Mouse (Mus musculus) forebrain, embryonic 15.5 days (tissue): ENCODE results near the gene Sptb. TPM values are rescaled to one million over a fixed set of nuclear protein-coding genes. Genes with fewer than 3 reads are reported as not detected.

ENCODE experiments used
- ATAC-seq: fragments of 200-750 bp; cut with Nextera tagmentation; replicated peaks from 2 replicates; pipeline ENCODE4 v1.8.0; 2017; ENCODE audit warnings: mild to moderate bottlenecking, moderate TSS enrichment, moderate library complexity
- H3K27ac ChIP-seq: fragments of 300-500 bp; sonication (generic); replicated peaks from 2 replicates; pipeline ENCODE4 v1.5.1; 2015; ENCODE audit warnings: mild to moderate bottlenecking, inconsistent platforms
- H3K27me3 ChIP-seq: fragments of 300-500 bp; sonication (generic); 2 replicates; pipeline ENCODE4 v1.6.1; 2015; ENCODE audit warnings: inconsistent platforms
- H3K36me3 ChIP-seq: fragments of 300-500 bp; sonication (generic); 2 replicates; pipeline ENCODE4 v1.6.1; 2015; ENCODE audit warnings: mild to moderate bottlenecking, inconsistent platforms
- H3K4me1 ChIP-seq: fragments of 300-500 bp; sonication (generic); 2 replicates; pipeline ENCODE4 v1.6.1; 2015; ENCODE audit warnings: inconsistent platforms
- H3K4me2 ChIP-seq: fragments of 300-500 bp; sonication (generic); replicated peaks from 2 replicates; pipeline ENCODE4 v1.6.1; 2015; ENCODE audit warnings: mild to moderate bottlenecking, inconsistent platforms
- H3K4me3 ChIP-seq: fragments of 300-500 bp; sonication (generic); 2 replicates; pipeline ENCODE4 v1.5.1; 2015; ENCODE audit warnings: mild to moderate bottlenecking, inconsistent platforms
- H3K9ac ChIP-seq: fragments of 300-500 bp; sonication (generic); replicated peaks from 2 replicates; pipeline ENCODE4 v1.6.1; 2015; ENCODE audit warnings: mild to moderate bottlenecking, inconsistent platforms
- H3K9me3 ChIP-seq: fragments of 300-500 bp; sonication (generic); 2 replicates; pipeline ENCODE4 v1.6.1; 2016; ENCODE audit warnings: inconsistent platforms
- WGBS: fragments of 180-500 bp; shearing (Covaris S2); methylation state at CpG from one replicate; pipeline ENCODE4 v1.1.7; 2015; ENCODE audit warnings: mixed read lengths; 5-methylcytosine and 5-hydroxymethylcytosine counted together
- polyA plus RNA-seq: library from polyadenylated mRNA; unstranded; fragments of >200 nt; fragmentation: Nextera tagmentation; extraction: Ambion mirVana; gene quantifications from 2 replicates; pipeline ENCODE4 v1.2.1, GENCODE M21; 2015

The Sptb gene
- 1.1 and 1.2 TPM in 2 replicates for polyA plus RNA-seq

DNA sequence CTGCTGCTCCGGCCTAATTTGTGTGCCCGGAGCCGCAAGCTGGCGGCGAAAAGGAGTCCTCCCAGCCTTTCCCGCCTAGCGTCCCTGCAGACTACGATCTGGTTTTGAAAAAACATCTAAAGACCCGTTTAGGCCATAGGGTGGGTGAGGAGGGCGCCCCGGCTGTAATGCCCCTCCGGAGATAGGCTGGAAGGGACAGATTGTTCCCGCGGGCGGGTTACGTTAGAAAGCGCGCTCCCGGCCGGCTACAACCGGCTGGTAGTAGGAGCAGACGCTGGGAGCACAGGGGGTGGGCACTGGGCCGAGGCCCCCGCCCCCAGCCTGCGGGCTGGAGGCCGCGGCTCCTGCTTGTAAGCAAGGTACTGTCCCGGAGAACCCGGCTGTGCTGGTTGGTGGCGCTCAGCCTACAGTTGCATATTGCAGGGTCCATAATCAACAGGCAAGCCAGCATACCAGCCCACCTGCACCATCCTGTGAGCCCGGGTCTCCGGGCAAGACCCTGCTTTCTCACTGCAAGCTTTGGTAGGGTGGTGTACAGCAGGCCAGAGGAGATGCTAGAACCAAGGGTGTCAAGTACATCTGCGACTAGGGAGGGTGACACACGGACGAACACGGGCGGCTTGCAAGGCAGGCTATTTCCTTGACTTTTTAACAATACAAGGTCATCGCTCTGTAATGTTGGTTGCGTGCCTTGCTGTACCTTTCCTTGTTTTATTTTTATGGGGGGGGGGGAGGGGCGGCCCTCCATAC is at the start of gene Sptb:
Gene Sptb, minus strand, starts transcription at position 197 of the 750 bp plus-strand sequence.
- Histone ChIP-seq H3K27ac (no peak within 1 kb of the TSS), H3K4me2 (peak within 1 kb of the TSS; percentile 100), H3K9ac (peak within 1 kb of the TSS; percentile 77), H3K4me3 (peak within 1 kb of the TSS; percentile 87), H3K9me3 (no peaks in the 10 kb centered on the region), H3K27me3 (peaks cover 37% of the 10 kb centered on the region), H3K4me1 (peaks cover 15% of the 10 kb centered on the region), H3K36me3 (no peaks in the 10 kb centered on the region)
- WGBS, result 1% methylated on average over 40 of the region's 40 CpGs
- peak; percentile 81 for ATAC-seq

DNA sequence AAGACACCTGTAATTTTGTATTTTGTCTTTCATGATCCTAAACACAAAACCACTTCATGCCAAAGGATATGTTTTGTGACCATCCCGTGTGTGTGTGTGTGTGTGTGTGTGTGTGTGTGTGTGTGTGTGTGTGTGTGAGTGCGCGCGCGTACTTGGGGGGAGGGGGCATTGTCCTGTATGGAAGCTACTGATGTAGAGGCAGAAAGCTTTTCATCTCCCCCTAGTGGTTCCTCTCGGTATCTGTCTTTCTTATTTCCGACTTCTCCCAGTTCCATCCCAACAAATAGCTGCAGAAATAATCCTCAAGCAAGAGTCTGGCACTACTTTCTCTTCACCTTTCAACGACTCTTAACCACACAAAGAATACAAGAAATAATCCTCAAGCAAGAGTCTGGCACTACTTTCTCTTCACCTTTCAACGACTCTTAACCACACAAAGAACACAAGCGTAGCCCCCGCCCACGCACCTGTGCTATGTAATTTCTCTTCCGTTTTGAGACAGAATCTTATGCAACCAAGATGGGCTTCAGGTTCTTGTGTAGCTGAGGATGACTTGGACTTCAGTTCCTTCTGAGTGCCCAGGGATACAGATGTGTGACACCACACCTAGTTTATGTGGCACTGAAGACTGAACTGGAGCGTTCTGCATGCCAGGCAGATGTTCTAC is 42.4 kb upstream of the Sptb start:
- Histone ChIP-seq H3K4me3 (no peak overlapping the region), H3K4me1 (no peaks in the 10 kb centered on the region), H3K4me2 (no peak overlapping the region), H3K36me3 (no peaks in the 10 kb centered on the region), H3K9me3 (no peaks in the 10 kb centered on the region), H3K9ac (no peak overlapping the region), H3K27me3 (no peaks in the 10 kb centered on the region), H3K27ac (no peak overlapping the region)
- WGBS, result 40% methylated on average over 14 of the region's 14 CpGs
- ATAC-seq, result peak; percentile 46; the same call in 1 of the 2 replicates

DNA sequence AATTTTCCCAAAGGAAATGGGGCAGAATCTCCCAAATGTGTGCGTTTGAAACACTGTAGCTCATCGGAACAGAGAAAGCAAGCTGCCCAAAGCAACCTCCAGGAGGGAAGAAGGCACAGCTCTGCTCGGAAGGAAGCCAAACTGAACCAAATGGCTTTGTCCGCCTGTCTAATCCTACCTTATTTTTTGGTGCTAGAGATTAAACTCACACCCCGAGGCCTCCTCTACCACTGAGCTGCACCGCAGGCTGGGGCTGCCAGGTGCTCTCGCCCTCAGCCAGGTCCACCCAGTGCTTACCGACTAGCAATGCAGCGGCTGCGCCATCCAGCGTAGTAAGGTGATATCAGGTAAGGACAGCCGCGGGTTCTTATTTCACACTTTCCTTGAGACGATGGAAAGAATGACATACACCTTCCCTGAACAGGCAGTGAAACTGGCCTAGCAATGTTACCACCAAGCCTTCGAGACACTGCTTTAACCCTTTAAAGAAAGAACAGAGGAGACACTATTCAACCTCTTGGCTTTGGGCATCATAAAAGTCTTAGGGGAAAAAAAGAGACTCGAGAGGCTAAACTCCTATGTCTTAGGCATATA is 40.6 kb upstream of the Sptb start:
- 83% methylated on average over 16 of the region's 16 CpGs for WGBS
- ATAC-seq, result no peak
- H3K9me3 ChIP-seq, result no peaks in the 10 kb centered on the region
- no peak overlapping the region for H3K27ac ChIP-seq
- H3K36me3 ChIP-seq, result no peaks in the 10 kb centered on the region
- H3K27me3 ChIP-seq, result no peaks in the 10 kb centered on the region
- no peak overlapping the region for H3K4me2 ChIP-seq
- no peak overlapping the region for H3K4me3 ChIP-seq
- H3K9ac ChIP-seq, result no peak overlapping the region
- no peaks in the 10 kb centered on the region for H3K4me1 ChIP-seq

- Histone ChIP-seq H3K27ac (no peak overlapping the region), H3K27me3 (no peaks in the 10 kb centered on the region), H3K4me3 (no peak overlapping the region), H3K4me1 (no peaks in the 10 kb centered on the region), H3K4me2 (no peak overlapping the region), H3K36me3 (no peaks in the 10 kb centered on the region), H3K9ac (no peak overlapping the region), H3K9me3 (no peaks in the 10 kb centered on the region)
- WGBS, result 88% methylated on average over 4 of the region's 4 CpGs
- no peak for ATAC-seq
Measured at GRCm38 (mm10) chr12:76727955-76728354, 17.6 kb upstream of the Sptb start.

DNA sequence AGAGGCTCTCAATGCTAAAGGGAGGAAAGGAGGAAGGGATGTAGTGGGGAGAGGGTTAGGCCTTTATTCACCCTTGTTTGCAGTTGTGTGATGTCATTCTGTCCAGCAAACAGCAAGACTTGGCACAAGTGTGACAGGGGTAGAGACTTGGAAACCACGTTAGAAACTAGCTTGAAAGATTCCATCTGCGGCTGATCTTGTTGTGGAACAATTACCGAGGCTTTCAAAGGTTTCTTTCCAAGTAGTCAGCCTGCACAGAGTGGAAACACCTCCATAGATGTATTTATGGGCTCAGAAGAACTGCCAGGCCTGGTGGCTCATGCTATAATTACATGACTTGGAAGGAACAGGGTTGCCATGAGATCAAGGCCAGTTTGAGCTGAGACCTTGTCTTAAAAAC is 11.7 kb upstream of the Sptb start:
- no peak overlapping the region for H3K4me2 ChIP-seq
- no peaks in the 10 kb centered on the region for H3K4me1 ChIP-seq
- no peak overlapping the region for H3K27ac ChIP-seq
- WGBS, result 47% methylated on average over 3 of the region's 3 CpGs
- ATAC-seq, result no peak
- no peak overlapping the region for H3K4me3 ChIP-seq
- no peaks in the 10 kb centered on the region for H3K9me3 ChIP-seq
- no peaks in the 10 kb centered on the region for H3K27me3 ChIP-seq
- H3K36me3 ChIP-seq, result no peaks in the 10 kb centered on the region
- no peak overlapping the region for H3K9ac ChIP-seq

DNA sequence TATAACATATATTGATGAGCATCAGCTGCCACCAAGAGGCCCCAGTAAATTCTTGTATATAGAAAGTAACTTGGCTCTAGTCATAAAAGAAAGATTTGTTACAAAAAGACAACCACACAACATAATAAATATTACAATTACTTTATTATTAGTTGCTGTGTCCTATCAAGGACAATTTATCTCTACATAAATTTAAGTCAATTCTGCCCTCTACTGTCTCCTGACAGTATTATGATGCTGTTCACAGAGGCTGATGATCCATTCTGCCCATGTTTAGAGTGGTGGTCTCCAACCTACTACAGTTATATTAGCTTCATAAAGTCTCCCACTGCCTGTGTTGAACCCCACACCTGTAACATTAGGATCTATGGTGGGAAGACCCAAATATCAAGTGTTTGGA is 10.2 kb upstream of the Sptb start:
- Histone ChIP-seq H3K36me3 (no peaks in the 10 kb centered on the region), H3K4me1 (no peaks in the 10 kb centered on the region), H3K4me2 (no peak overlapping the region), H3K9me3 (no peaks in the 10 kb centered on the region), H3K4me3 (no peak overlapping the region), H3K27ac (no peak overlapping the region), H3K27me3 (no peaks in the 10 kb centered on the region), H3K9ac (no peak overlapping the region)
- ATAC-seq, result no peak

- H3K9me3 ChIP-seq, result no peaks in the 10 kb centered on the region
- no peak overlapping the region for H3K4me2 ChIP-seq
- 81% methylated on average over 4 of the region's 4 CpGs for WGBS
- H3K27me3 ChIP-seq, result no peaks in the 10 kb centered on the region; the same call in 1 of the 2 replicates
- H3K27ac ChIP-seq, result no peak overlapping the region
- no peak for ATAC-seq
- H3K9ac ChIP-seq, result no peak overlapping the region
- H3K36me3 ChIP-seq, result no peaks in the 10 kb centered on the region
- H3K4me3 ChIP-seq, result no peak overlapping the region
- no peaks in the 10 kb centered on the region for H3K4me1 ChIP-seq
Measured at GRCm38 (mm10) chr12:76718384-76718783, 8.0 kb upstream of the Sptb start.

- H3K27ac ChIP-seq, result no peak overlapping the region
- ATAC-seq, result peak; percentile 87
- H3K9ac ChIP-seq, result peak overlapping the region; percentile 77
- H3K4me2 ChIP-seq, result peak overlapping the region; percentile 100
- under 1% methylated on average over 39 of the region's 55 CpGs for WGBS
- peaks cover 15% of the 10 kb centered on the region for H3K4me1 ChIP-seq
- H3K9me3 ChIP-seq, result no peaks in the 10 kb centered on the region
- H3K36me3 ChIP-seq, result no peaks in the 10 kb centered on the region
- H3K4me3 ChIP-seq, result peak overlapping the region; percentile 87
- H3K27me3 ChIP-seq, result peaks cover 37% of the 10 kb centered on the region
Measured at GRCm38 (mm10) chr12:76709795-76710350, 474 bp downstream of the Sptb start.

- H3K9me3 ChIP-seq, result no peaks in the 10 kb centered on the region
Measured at GRCm38 (mm10) chr12:76708956-76709794, 1.2 kb downstream of the Sptb start.

GRCm38 (mm10) chr12:76708181-76708580 is 2.2 kb downstream of the Sptb start:
- Histone ChIP-seq H3K4me3 (no peak overlapping the region), H3K27me3 (peaks cover 35% of the 10 kb centered on the region), H3K9me3 (no peaks in the 10 kb centered on the region), H3K4me1 (peaks cover 15% of the 10 kb centered on the region), H3K36me3 (no peaks in the 10 kb centered on the region), H3K9ac (no peak overlapping the region), H3K4me2 (no peak overlapping the region), H3K27ac (no peak overlapping the region)
- no peak for ATAC-seq
- 79% methylated on average over 3 of the region's 3 CpGs for WGBS

More at GRCm38 (mm10) chr12:76708956-76709794, 1.2 kb downstream of the Sptb start:
- no peaks in the 10 kb centered on the region for H3K36me3 ChIP-seq
- no peak overlapping the region for H3K27ac ChIP-seq
- H3K27me3 ChIP-seq, result peaks cover 37% of the 10 kb centered on the region
- ATAC-seq, result peak; percentile 70
- H3K4me3 ChIP-seq, result peak overlapping the region; percentile 87
- H3K9ac ChIP-seq, result peak overlapping the region; percentile 77
- WGBS, result 3% methylated on average over 34 of the region's 34 CpGs
- H3K4me2 ChIP-seq, result peak overlapping the region; percentile 100
- peaks cover 15% of the 10 kb centered on the region for H3K4me1 ChIP-seq

GRCm38 (mm10) chr12:76696380-76696935 is 13.9 kb downstream of the Sptb start:
- Histone ChIP-seq H3K4me2 (no peak overlapping the region), H3K27me3 (no peaks in the 10 kb centered on the region), H3K9me3 (no peaks in the 10 kb centered on the region), H3K4me3 (no peak overlapping the region), H3K36me3 (no peaks in the 10 kb centered on the region), H3K27ac (no peak overlapping the region), H3K9ac (no peak overlapping the region), H3K4me1 (peaks cover 8% of the 10 kb centered on the region)
- WGBS, result 86% methylated on average over 13 of the region's 13 CpGs
- ATAC-seq, result no peak
